Mouse (Mus musculus): Measurements from ENCODE around the gene Mpp3. TPM values are rescaled to one million over a fixed set of nuclear protein-coding genes. Genes with fewer than 3 reads are reported as not detected.

Mpp3 gene
- polyA plus RNA-seq, 1 experiment, result 57.9 TPM

DNA sequence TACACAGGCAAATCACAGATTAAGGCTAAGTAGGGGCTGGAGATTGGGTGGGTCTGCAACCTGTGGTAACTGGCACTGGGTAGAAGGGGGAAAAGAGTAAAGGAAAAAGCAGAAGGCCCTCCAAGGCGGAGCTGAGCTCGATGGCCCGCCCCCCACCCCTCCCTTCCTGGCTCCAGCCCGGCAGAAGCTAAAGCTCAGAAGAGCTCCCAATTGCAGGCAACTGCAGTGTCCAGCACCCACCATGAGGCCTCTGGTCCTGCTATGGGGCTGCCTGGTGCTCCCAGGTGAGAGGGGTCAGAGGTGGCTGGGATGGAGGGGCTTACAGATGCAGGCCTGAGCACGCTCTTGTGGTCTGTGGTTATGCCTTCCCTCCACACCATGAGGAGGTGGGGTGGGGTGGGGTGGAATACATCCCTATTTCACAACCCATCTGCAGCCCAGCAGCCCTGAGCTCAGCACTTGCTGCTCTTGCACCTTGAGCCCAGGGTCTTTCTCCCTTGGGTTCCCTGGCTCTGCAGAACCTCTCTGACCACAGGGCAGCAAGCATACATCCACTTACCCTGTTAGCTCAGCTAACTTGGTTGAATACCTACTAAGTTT lies 13.2 kb upstream of the Mpp3 start, which contains the start of gene Cd300lg:
Gene Cd300lg, plus strand, starts transcription at position 160 of the 600 bp plus-strand sequence.
- H3K27ac ChIP-seq (ENCODE audit: insufficient read depth, low read length), result no peak within 1 kb of the TSS
- TF ChIP-seq CTCF (IDR thresholded peaks at IDR 0.05; ENCODE audit: extremely low read depth, insufficient read depth, low read length), result no peak
- no peak for TF ChIP-seq POLR2A (IDR thresholded peaks at IDR 0.05; ENCODE audit: extremely low read depth, insufficient read depth, low read length)

DNA sequence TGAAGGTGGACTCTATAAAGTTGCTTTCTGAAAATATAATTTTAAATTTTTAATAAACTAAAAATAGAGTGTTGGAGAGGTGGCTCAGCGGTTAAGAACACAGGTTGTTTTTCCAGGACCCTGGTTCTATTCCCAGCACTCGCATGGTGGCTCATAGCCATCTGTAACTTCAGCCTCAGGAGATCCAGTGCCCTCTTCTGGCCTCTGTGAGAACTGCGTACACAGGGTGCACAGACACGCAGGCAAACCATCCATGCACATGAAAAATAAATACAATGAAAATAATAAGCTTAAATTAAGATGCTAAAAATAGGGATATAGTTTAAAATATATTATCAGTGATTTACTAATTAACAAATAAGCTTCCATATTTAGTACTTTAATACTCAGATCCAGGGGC lies 12.4 kb upstream of the Mpp3 start:
- no peak overlapping the region for H3K4me3 ChIP-seq (ENCODE audit: insufficient read depth, low read length)
- H3K4me1 ChIP-seq (ENCODE audit: control insufficient read depth, insufficient read depth, low read length), result no peaks in the 10 kb centered on the region
- TF ChIP-seq POLR2A (IDR thresholded peaks at IDR 0.05; ENCODE audit: extremely low read depth, insufficient read depth, low read length), result no peak
- TF ChIP-seq CTCF (IDR thresholded peaks at IDR 0.05; ENCODE audit: extremely low read depth, insufficient read depth, low read length), result no peak
- no peak overlapping the region for H3K27ac ChIP-seq (ENCODE audit: insufficient read depth, low read length)

More for the DNA sequence above, 13.2 kb upstream of the Mpp3 start, which contains the start of gene Cd300lg:
- H3K4me3 ChIP-seq (ENCODE audit: insufficient read depth, low read length), result no peak within 1 kb of the TSS
- no peaks in the 10 kb centered on the region for H3K4me1 ChIP-seq (ENCODE audit: control insufficient read depth, insufficient read depth, low read length)

DNA sequence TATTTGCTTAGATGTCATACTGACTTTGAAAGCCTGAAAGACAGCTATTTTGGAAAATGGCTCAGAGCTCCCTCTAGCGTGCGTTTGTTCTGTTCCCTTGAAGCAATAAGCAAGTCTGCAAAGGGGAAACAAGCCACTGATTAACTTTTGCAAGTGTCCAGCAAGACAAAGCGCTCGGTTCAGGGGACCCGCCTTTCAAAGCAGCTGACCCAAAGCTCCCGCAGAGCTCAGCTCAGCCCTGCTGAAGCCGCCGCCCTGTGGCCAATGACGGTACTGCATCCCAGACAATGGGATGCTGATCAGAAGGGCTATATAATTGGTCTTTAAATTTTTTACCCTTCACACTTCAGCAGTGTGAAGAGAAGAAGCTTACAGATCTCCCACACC lies 11.9 kb upstream of the Mpp3 start:
- no peak overlapping the region for H3K27ac ChIP-seq (ENCODE audit: insufficient read depth, low read length)
- H3K4me1 ChIP-seq (ENCODE audit: control insufficient read depth, insufficient read depth, low read length), result no peaks in the 10 kb centered on the region
- TF ChIP-seq CTCF (IDR thresholded peaks at IDR 0.05; ENCODE audit: extremely low read depth, insufficient read depth, low read length) (peak; percentile 74), POLR2A (IDR thresholded peaks at IDR 0.05; ENCODE audit: extremely low read depth, insufficient read depth, low read length) (no peak)
- no peak overlapping the region for H3K4me3 ChIP-seq (ENCODE audit: insufficient read depth, low read length)

DNA sequence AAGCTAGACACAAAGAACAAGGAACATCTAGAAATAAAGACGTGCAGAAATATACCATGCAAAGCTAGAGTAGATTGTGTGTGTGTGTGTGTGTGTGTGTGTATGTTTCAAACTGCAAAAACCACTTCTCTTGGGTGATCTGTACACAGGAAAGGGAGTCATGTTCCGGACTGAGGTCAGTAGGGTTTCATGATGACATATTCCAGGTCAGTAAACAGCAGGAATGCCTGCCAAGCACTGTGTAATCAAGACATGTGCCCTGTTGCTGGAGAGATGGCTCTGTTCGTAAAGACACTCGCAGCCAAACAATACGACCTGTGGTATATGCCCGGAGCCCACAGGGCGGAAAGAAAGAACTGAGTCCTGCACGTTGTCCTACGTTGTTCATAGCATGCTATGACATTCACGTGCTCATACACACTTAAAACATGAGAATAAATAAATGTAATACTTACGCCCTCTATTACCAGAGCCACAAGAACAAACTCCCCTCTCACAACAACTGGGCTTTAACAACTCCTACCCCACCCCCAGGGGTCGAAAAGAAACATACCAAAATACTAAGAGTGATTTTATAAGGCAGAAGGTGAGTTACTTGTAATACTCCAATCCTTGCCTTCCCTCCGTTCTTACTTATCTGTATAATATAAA lies 11.4 kb upstream of the Mpp3 start:
- H3K27ac ChIP-seq (ENCODE audit: insufficient read depth, low read length), result no peak overlapping the region
- no peak for TF ChIP-seq CTCF (IDR thresholded peaks at IDR 0.05; ENCODE audit: extremely low read depth, insufficient read depth, low read length)
- no peak for TF ChIP-seq POLR2A (IDR thresholded peaks at IDR 0.05; ENCODE audit: extremely low read depth, insufficient read depth, low read length)
- no peaks in the 10 kb centered on the region for H3K4me1 ChIP-seq (ENCODE audit: control insufficient read depth, insufficient read depth, low read length)
- no peak overlapping the region for H3K4me3 ChIP-seq (ENCODE audit: insufficient read depth, low read length)

DNA sequence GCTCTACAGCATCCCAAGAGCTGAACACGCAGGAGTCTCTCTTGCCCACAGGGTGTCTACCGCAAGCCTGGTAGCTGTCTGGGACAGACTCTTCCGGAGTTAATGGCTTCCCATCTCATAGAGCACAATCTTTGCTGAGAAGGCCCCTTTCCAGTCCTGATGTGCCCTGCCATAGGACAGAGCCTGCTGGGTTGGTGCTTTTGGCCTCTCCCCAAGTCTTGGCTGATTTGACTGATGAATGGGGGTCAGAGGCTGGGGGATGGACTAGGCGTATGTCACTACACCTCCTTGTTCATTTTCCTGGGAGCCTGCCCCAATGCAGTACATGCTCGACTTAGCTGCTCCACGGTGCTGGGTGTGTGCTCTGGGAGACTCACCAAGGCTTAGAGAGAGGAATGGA lies 9.5 kb upstream of the Mpp3 start:
- Histone ChIP-seq H3K27ac (ENCODE audit: insufficient read depth, low read length) (no peak overlapping the region), H3K4me3 (ENCODE audit: insufficient read depth, low read length) (no peak overlapping the region), H3K4me1 (ENCODE audit: control insufficient read depth, insufficient read depth, low read length) (no peaks in the 10 kb centered on the region)
- no peak for TF ChIP-seq CTCF (IDR thresholded peaks at IDR 0.05; ENCODE audit: extremely low read depth, insufficient read depth, low read length)
- TF ChIP-seq POLR2A (IDR thresholded peaks at IDR 0.05; ENCODE audit: extremely low read depth, insufficient read depth, low read length), result no peak

DNA sequence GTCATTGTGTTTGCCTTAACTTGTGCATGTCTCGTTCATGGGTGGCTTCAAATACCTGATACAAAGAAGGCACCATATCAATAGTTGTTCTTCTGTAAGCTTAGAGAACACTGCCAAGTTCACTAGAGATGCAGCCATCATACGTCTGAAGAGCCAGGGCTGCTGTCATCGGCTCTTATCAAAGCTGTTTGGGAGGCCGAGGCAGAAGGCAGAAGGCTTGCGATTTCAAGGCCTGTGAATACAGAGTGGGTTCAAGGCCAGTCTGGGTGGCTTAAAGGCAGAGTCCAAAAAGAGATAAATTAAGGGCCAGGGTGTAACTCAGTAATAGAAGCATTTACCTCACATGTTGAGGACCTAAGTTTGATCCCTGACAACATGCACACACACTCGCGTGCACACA lies 8.1 kb upstream of the Mpp3 start:
- no peaks in the 10 kb centered on the region for H3K4me1 ChIP-seq (ENCODE audit: control insufficient read depth, insufficient read depth, low read length)
- H3K27ac ChIP-seq (ENCODE audit: insufficient read depth, low read length), result no peak overlapping the region
- no peak overlapping the region for H3K4me3 ChIP-seq (ENCODE audit: insufficient read depth, low read length)
- TF ChIP-seq CTCF (IDR thresholded peaks at IDR 0.05; ENCODE audit: extremely low read depth, insufficient read depth, low read length), result no peak
- no peak for TF ChIP-seq POLR2A (IDR thresholded peaks at IDR 0.05; ENCODE audit: extremely low read depth, insufficient read depth, low read length)

DNA sequence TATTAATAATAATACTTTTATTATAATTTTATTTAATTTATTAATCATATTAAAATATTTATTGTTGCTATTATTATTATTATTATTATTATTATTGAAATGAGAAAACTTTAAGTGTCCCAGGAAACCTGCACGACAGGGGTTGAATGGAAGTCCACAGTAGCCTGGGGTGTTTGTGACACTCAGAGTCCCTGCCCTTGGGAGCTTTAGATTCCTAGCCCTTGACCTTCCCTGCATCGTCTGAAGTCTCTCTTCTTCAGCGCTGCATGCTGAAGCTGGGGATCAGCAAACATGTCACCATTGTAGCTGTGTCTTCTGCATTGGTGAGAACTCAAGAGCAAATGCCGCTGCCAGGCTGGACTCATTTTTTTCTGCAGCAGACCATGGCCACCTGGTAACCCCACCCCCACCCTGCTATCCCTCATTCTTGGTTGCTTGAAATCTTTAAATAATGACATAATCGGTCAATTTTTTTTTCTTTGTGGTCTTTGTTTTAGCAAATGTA lies 7.2 kb upstream of the Mpp3 start:
- TF ChIP-seq POLR2A (IDR thresholded peaks at IDR 0.05; ENCODE audit: extremely low read depth, insufficient read depth, low read length) (no peak), CTCF (IDR thresholded peaks at IDR 0.05; ENCODE audit: extremely low read depth, insufficient read depth, low read length) (no peak)
- Histone ChIP-seq H3K27ac (ENCODE audit: insufficient read depth, low read length) (no peak overlapping the region), H3K4me1 (ENCODE audit: control insufficient read depth, insufficient read depth, low read length) (no peaks in the 10 kb centered on the region), H3K4me3 (ENCODE audit: insufficient read depth, low read length) (no peak overlapping the region)

DNA sequence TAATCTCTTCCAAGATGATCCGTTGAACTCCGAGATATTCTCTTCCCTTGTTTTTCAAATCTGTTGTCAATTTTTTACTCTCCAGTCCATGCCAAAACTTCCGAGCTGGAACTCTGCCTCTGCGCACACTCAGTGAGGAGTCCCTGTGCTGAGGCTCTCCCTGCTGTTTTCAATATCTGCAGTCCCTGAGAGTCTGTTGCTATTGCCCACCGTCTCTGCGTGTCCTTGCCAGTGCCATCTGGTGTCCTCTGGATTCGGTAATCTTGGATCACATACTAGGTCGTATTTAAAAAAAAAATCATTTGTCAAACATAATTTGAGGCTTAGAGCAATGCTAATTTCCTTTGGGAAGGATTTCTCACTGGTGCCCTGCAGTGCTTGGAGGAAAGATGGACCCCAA lies 6.6 kb upstream of the Mpp3 start:
- Histone ChIP-seq H3K4me3 (ENCODE audit: insufficient read depth, low read length) (no peak overlapping the region), H3K27ac (ENCODE audit: insufficient read depth, low read length) (no peak overlapping the region)

DNA sequence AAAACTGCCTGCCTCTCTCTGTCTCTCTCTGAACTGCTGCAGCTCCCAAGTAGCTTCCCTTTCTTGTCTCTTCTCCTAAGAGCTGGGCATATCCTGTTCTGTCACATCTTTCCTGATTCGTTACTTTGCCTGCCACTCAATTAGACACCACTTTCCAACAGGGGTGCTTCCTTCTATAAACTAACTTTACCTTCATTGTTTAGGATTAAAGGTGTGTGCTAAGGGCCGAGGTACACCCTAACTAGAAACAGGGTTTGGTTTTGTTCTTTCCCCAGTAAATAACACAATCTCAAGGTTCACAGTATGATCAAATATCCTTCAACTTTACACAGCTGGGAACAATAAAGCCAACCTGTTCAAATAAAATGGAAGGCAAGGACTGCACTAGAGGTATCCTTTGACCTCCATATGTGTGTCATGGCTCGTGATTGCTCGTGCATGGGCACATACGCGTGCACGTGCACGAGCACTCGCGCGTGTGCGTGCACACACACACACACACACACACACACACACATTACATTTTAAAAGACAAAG lies 4.9 kb upstream of the Mpp3 start:
- H3K4me1 ChIP-seq (ENCODE audit: control insufficient read depth, insufficient read depth, low read length), result no peaks in the 10 kb centered on the region
- H3K27ac ChIP-seq (ENCODE audit: insufficient read depth, low read length), result no peak overlapping the region
- TF ChIP-seq POLR2A (IDR thresholded peaks at IDR 0.05; ENCODE audit: extremely low read depth, insufficient read depth, low read length) (no peak), CTCF (IDR thresholded peaks at IDR 0.05; ENCODE audit: extremely low read depth, insufficient read depth, low read length) (no peak)
- H3K4me3 ChIP-seq (ENCODE audit: insufficient read depth, low read length), result no peak overlapping the region

More for the DNA sequence above, 6.6 kb upstream of the Mpp3 start:
- no peaks in the 10 kb centered on the region for H3K4me1 ChIP-seq (ENCODE audit: control insufficient read depth, insufficient read depth, low read length)
- TF ChIP-seq CTCF (IDR thresholded peaks at IDR 0.05; ENCODE audit: extremely low read depth, insufficient read depth, low read length) (no peak), POLR2A (IDR thresholded peaks at IDR 0.05; ENCODE audit: extremely low read depth, insufficient read depth, low read length) (no peak)

DNA sequence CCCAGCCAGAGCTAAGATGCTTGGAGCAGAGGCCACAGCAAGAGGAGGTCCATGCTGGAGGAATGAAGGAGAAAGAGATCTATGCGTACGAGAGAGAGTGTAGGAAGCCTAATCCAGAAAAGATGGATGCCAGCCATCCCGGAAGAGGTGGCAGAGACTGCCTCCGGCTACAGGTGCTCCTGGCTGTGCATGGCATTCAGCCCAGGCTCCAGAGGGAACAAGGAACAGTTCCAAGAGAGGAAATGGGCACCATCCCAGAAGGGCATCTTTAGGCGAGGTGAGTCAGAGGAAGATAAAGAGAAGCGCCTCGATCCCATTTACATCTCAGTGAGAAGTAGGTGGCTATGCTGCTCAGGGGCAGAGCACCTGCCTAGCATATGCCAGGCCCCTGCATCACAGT lies 2.9 kb upstream of the Mpp3 start:
- peaks cover 2% of the 10 kb centered on the region; the same call in 1 of the 2 replicates for H3K4me1 ChIP-seq (ENCODE audit: control insufficient read depth, insufficient read depth, low read length)
- H3K4me3 ChIP-seq (ENCODE audit: insufficient read depth, low read length), result no peak overlapping the region
- H3K27ac ChIP-seq (ENCODE audit: insufficient read depth, low read length), result no peak overlapping the region
- TF ChIP-seq POLR2A (IDR thresholded peaks at IDR 0.05; ENCODE audit: extremely low read depth, insufficient read depth, low read length) (no peak), CTCF (IDR thresholded peaks at IDR 0.05; ENCODE audit: extremely low read depth, insufficient read depth, low read length) (no peak)

All from cortical plate, adult 2 months (tissue).